Mouse (Mus musculus) frontal cortex, postnatal 36 days (tissue): ENCODE measurements around the gene Sec14l5.
"Not testable (repeated sequence)": the region's sequence is repeated elsewhere in the genome, so short reads cannot be mapped to it uniquely, and the experiment has no call there.

Experiments used
- DNase-seq, 2 experiments: peaks; one replicate each; pipeline ENCODE4 v3.0.0; 2022; ENCODE audit warnings: low spot score in 2 of 2

Gene Sec14l5

GRCm38 (mm10) chr16:5214126-5214525, 67.2 kb downstream of the Sec14l5 start:
- peak in 1 of 2 experiments; percentile 49 for DNase-seq

- no peak for DNase-seq
Observed at GRCm38 (mm10) chr16:5216686-5217085, 69.8 kb downstream of the Sec14l5 start.

- DNase-seq, result no peak
Observed at GRCm38 (mm10) chr16:5217341-5218133, 70.6 kb downstream of the Sec14l5 start.

- no peak for DNase-seq
Observed at GRCm38 (mm10) chr16:5221403-5221802, 74.5 kb downstream of the Sec14l5 start.

- DNase-seq, result no peak
Observed at GRCm38 (mm10) chr16:5222140-5222539, 75.2 kb downstream of the Sec14l5 start, which contains the start of gene AU021092. AU021092 (minus strand) TSS chr16:5222299.

GRCm38 (mm10) chr16:5226534-5226933, 79.6 kb downstream of the Sec14l5 start:
- DNase-seq, result not testable (repeated sequence)

GRCm38 (mm10) chr16:5227501-5227900, 80.6 kb downstream of the Sec14l5 start:
- not testable (repeated sequence) for DNase-seq

GRCm38 (mm10) chr16:5228103-5228502, 81.2 kb downstream of the Sec14l5 start:
- not testable (repeated sequence) for DNase-seq

GRCm38 (mm10) chr16:5232982-5233381, 86.1 kb downstream of the Sec14l5 start:
- no peak for DNase-seq

- DNase-seq, result peak; percentile 93 to 95
Observed at GRCm38 (mm10) chr16:5233418-5234313, 86.8 kb downstream of the Sec14l5 start, which contains the start of gene Alg1. Alg1 (plus strand) TSS chr16:5233621.
